Mouse (Mus musculus) pancreas, adult 10 weeks (tissue): ENCODE data around the gene Klre1. TPM values are rescaled to one million over a fixed set of nuclear protein-coding genes. Genes with fewer than 3 reads are reported as not detected.

Experiments
- polyA plus RNA-seq: library from polyadenylated mRNA; stranded (reverse); fragments of 350-450 nt; fragmentation: Illumina TruSeq; extraction: RNeasy Lipid Tissue Mini Kit (QIAGEN cat#74804); gene quantifications from one replicate; pipeline ENCODE4 v1.2.3, GENCODE M21; 2015; ENCODE audit warnings: low read depth, low replicate concordance; ENCODE audit not compliant: insufficient read depth

The Klre1 gene
- polyA plus RNA-seq: not detected

GRCm38 (mm10) chr6:129577605-129578004 is at the start of gene Klre1:
Gene Klre1, plus strand, starts transcription at chr6:129577905.

GRCm38 (mm10) chr6:129532942-129533860 is 44.5 kb upstream of the Klre1 start, which contains the start of gene Gabarapl1:
Gene Gabarapl1, plus strand, starts transcription at chr6:129533160.

GRCm38 (mm10) chr6:129591508-129591907 is 13.8 kb downstream of the Klre1 start, which contains the start of gene Klrd1:
Gene Klrd1, plus strand, starts transcription at chr6:129591782.

GRCm38 (mm10) chr6:129623735-129624134 is 46.0 kb downstream of the Klre1 start, which contains the start of gene Klrk1:
Gene Klrk1, minus strand, starts transcription at chr6:129623864.

Other genes starting within 250 kb of the Klre1 start
- not detected for gene 4922502D21Rik, start 246.1 kb upstream of the Klre1 start, polyA plus RNA-seq
- 0.76 TPM for gene Clec12a, start 235.2 kb upstream of the Klre1 start, polyA plus RNA-seq
- gene Clec12b, start 192.0 kb upstream of the Klre1 start, polyA plus RNA-seq: 0.78 TPM
- not detected for gene Clec1b, start 180.6 kb upstream of the Klre1 start, polyA plus RNA-seq
- 0.90 TPM for gene Clec9a, start 169.0 kb upstream of the Klre1 start, polyA plus RNA-seq
- gene Clec1a, start 125.9 kb upstream of the Klre1 start, polyA plus RNA-seq: 2.3 TPM
- gene Olr1, start 70.7 kb upstream of the Klre1 start, polyA plus RNA-seq: not detected
- not detected for gene Tmem52b, start 65.3 kb upstream of the Klre1 start, polyA plus RNA-seq
- 44.3 TPM for gene Gabarapl1, start 44.7 kb upstream of the Klre1 start, polyA plus RNA-seq
- not detected for gene Klrd1, start 13.9 kb downstream of the Klre1 start, polyA plus RNA-seq
- gene Klrk1, start 46.0 kb downstream of the Klre1 start, polyA plus RNA-seq: not detected
- gene Klrc3, start 65.4 kb downstream of the Klre1 start, polyA plus RNA-seq: not detected
- not detected for gene Klrc2, start 82.8 kb downstream of the Klre1 start, polyA plus RNA-seq
- not detected for gene Klrc1, start 101.1 kb downstream of the Klre1 start, polyA plus RNA-seq
- not detected for gene Klri1, start 139.2 kb downstream of the Klre1 start, polyA plus RNA-seq
- gene Klri2, start 162.6 kb downstream of the Klre1 start, polyA plus RNA-seq: not detected
- gene Gm156, start 206.4 kb downstream of the Klre1 start, polyA plus RNA-seq: not detected